Mouse (Mus musculus) brain, embryonic 14.5 days (tissue): Measurements from ENCODE around the gene Snx10.

Experiments used
- CTCF ChIP-seq: fragments of 200-500 bp; IDR thresholded peaks from 2 replicates; pipeline ENCODE4 v1.5.1; 2012; ENCODE audit warnings: inconsistent platforms, mild to moderate bottlenecking, moderate library complexity, borderline replicate concordance; ENCODE audit not compliant: insufficient read depth, insufficient read length; ENCODE audit errors: extremely low read depth
- POLR2A ChIP-seq: fragments of 200-500 bp; IDR thresholded peaks from 2 replicates; pipeline ENCODE4 v1.6.1; 2012; ENCODE audit warnings: mild to moderate bottlenecking, inconsistent platforms, borderline replicate concordance; ENCODE audit not compliant: poor library complexity, insufficient read depth, insufficient read length, severe bottlenecking; ENCODE audit errors: extremely low read depth

DNA sequence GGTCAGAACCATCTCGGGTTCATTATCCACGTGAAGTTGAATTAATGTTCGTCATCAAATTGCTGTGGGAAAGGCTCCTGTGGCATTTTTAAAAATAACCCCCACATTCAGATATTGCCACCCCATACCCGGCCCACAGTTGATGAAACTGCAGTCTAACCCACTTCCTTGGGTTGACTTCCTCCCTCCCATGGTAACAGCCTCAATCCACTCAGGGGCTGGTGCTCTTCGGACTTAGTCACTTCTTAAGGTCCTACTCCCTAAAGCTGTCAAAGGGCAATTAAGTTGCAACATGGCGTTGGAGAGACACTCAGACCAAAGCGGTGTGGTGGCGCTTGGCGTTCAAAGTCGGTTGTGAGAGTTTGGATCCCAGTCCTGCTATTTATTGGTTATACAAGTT lies 80.0 kb downstream of the Snx10 start:
- TF ChIP-seq CTCF (no peak), POLR2A (no peak)
